Mouse (Mus musculus): ENCODE measurements around the gene Syne1. TPM values are rescaled to one million over a fixed set of nuclear protein-coding genes. Genes with fewer than 3 reads are reported as not detected.
"Not testable (repeated sequence)": the region's sequence is repeated elsewhere in the genome, so short reads cannot be mapped to it uniquely, and the experiment has no call there.

Syne1 gene
- polyA plus RNA-seq, 1 experiment from 2014 or later, result 5.8 TPM

DNA sequence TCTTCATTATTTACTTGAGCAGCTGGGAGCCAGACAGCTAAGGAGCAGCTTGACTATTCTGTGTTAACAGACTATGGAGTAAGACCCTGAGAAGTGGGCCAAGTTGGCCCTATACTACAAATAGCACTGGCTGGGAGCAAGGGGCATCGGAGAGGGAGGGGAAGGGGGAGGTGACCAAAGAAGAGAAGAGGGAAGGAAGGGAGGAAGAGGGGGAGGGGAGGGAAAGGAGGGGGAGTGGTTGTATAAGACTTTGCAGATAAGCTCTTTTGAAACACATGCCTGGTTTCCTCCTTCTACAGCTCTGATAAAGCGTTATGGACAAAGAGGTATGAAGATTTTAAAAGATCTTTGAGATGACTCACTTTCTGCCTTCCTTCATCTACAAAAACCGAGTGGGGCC is 36.0 kb downstream of the Syne1 start:
- Histone ChIP-seq H3K4me3 (no peak overlapping the region), H3K4me1 (no peaks in the 10 kb centered on the region), H3K9ac (no peak overlapping the region), H3K27ac (no peak overlapping the region), H3K27me3 (no peaks in the 10 kb centered on the region), H3K4me2 (replicated peaks) (no peak overlapping the region), H3K36me3 (no peaks in the 10 kb centered on the region), H3K9me3 (no peaks in the 10 kb centered on the region)
- WGBS, result 9% methylated on average over 3 of the region's 3 CpGs
- no peak for ATAC-seq (ENCODE audit: insufficient number of reproducible peaks, insufficient read depth, low FRiP score, low TSS enrichment)

DNA sequence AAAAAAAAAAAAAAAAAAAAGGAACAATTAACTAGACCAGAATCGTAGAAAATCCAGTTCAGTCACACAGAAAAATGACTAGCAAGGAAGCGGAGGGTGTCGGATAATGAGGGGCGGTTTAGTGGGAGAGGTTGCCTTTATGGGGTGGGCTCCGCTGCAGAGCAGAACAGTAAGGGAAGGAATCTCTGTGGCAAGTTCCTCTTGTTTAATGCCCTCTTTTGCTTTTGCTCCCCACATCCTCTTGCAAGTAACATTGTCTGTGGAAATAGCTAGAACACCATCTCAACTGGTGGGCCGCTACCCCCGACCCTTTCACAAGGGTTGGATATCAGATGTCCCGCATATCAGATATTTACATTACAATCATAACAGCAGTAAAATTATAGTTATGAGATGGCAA is 37.1 kb downstream of the Syne1 start:
- Histone ChIP-seq H3K9me3 (no peaks in the 10 kb centered on the region), H3K27me3 (no peaks in the 10 kb centered on the region), H3K27ac (no peak overlapping the region), H3K9ac (no peak overlapping the region), H3K4me1 (no peaks in the 10 kb centered on the region), H3K36me3 (no peaks in the 10 kb centered on the region), H3K4me3 (no peak overlapping the region), H3K4me2 (replicated peaks) (no peak overlapping the region)
- no peak for ATAC-seq (ENCODE audit: insufficient number of reproducible peaks, insufficient read depth, low FRiP score, low TSS enrichment)
- WGBS, result 86% methylated on average over 8 of the region's 8 CpGs

DNA sequence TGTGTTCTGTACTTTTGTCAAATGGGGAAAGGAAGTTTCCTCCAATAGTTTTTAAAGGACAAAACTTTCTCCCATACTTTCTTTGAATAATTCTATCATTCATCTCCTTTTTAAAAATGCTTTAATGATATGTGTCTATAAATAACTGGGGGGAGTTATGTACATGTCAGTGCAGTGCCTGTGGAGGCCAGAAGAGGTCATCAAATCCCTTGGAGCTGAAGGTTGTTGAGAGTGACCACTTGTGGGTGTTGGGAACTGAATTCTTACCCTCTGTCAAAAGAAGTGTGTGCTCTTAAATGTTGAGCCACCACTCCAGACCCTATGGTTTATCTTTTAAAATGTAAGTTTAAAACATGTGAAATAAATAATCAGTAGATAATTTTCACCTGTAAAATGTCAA is 39.0 kb downstream of the Syne1 start:
- ATAC-seq (ENCODE audit: insufficient number of reproducible peaks, insufficient read depth, low FRiP score, low TSS enrichment), result no peak
- H3K36me3 ChIP-seq, result no peaks in the 10 kb centered on the region
- no peak overlapping the region for H3K9ac ChIP-seq
- no peaks in the 10 kb centered on the region for H3K27me3 ChIP-seq
- no peaks in the 10 kb centered on the region for H3K4me1 ChIP-seq
- no peak overlapping the region for H3K4me2 ChIP-seq (replicated peaks)
- H3K4me3 ChIP-seq, result no peak overlapping the region
- H3K9me3 ChIP-seq, result no peaks in the 10 kb centered on the region
- no peak overlapping the region for H3K27ac ChIP-seq

DNA sequence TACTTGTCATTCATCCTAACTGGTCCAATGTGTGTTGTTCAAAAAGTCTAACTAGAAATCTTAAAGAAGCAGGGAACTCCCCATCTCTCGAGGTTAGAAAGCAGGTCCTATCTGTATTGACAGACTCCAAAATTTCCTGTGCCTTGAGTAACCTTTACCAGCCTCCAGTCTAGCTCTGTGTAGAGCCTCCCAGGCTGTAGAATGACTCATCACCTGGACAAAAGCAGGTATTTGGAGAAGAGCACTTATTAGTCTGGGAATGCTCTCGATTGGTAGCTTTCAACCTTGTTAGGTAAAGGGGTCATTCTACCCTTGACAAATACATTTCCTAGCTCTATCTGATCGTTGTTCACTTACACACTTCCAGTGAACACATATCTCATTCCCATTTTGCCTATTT is 39.9 kb downstream of the Syne1 start:
- Histone ChIP-seq H3K36me3 (no peaks in the 10 kb centered on the region), H3K9ac (no peak overlapping the region), H3K27ac (no peak overlapping the region), H3K4me3 (no peak overlapping the region), H3K4me2 (replicated peaks) (no peak overlapping the region), H3K4me1 (no peaks in the 10 kb centered on the region), H3K9me3 (no peaks in the 10 kb centered on the region), H3K27me3 (no peaks in the 10 kb centered on the region)
- no peak for ATAC-seq (ENCODE audit: insufficient number of reproducible peaks, insufficient read depth, low FRiP score, low TSS enrichment)
- 67% methylated on average over 3 of the region's 3 CpGs for WGBS

DNA sequence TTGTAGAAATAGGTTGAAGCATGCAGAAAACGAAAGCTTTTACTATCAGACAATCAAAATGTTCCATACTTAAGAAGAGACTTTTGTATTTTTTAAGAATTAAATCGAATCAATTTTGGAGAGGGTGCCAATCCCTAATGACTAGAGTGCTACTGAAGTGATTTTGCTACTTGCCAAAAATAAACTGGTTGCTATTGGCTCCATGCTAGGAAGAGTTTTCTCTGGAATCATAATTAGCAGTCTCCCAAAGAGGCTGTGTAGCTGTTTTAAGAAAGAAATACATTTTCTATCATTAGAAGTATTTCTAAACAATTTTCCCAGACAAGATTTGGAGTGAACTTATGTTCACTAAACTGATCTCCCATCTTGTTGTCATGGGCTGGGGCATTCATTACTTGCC is 43.8 kb downstream of the Syne1 start:
- H3K4me1 ChIP-seq, result no peaks in the 10 kb centered on the region
- no peak overlapping the region for H3K4me3 ChIP-seq
- H3K4me2 ChIP-seq (replicated peaks), result no peak overlapping the region
- H3K27me3 ChIP-seq, result no peaks in the 10 kb centered on the region
- H3K27ac ChIP-seq, result no peak overlapping the region
- ATAC-seq (ENCODE audit: insufficient number of reproducible peaks, insufficient read depth, low FRiP score, low TSS enrichment), result no peak
- H3K36me3 ChIP-seq, result no peaks in the 10 kb centered on the region
- H3K9ac ChIP-seq, result no peak overlapping the region
- WGBS, result 76% methylated on average over 2 of the region's 2 CpGs
- H3K9me3 ChIP-seq, result no peaks in the 10 kb centered on the region

DNA sequence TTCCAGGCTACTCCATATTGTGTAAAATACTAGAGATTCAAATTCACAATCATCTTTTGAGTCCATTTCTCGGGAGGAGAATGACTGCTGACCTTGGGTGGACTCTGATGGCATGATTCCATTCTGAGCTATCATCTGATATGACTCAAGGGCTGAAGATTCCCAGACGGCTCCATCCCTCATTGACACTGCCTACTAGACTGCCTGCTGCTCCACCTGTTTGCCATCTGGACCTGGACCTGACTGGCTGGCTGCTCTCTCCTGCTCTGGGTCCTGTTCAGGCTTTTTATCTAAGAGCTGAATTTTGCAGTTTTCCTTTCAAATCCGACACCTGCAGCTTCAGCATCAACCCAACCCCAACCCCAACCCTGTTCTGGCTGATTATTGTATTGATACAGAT is 46.5 kb downstream of the Syne1 start:
- Histone ChIP-seq H3K9ac (no peak overlapping the region), H3K9me3 (no peaks in the 10 kb centered on the region), H3K4me1 (no peaks in the 10 kb centered on the region), H3K4me3 (no peak overlapping the region), H3K27ac (no peak overlapping the region), H3K27me3 (no peaks in the 10 kb centered on the region), H3K36me3 (no peaks in the 10 kb centered on the region), H3K4me2 (replicated peaks) (no peak overlapping the region)
- 65% methylated on average over 3 of the region's 3 CpGs for WGBS
- no peak for ATAC-seq (ENCODE audit: insufficient number of reproducible peaks, insufficient read depth, low FRiP score, low TSS enrichment)

DNA sequence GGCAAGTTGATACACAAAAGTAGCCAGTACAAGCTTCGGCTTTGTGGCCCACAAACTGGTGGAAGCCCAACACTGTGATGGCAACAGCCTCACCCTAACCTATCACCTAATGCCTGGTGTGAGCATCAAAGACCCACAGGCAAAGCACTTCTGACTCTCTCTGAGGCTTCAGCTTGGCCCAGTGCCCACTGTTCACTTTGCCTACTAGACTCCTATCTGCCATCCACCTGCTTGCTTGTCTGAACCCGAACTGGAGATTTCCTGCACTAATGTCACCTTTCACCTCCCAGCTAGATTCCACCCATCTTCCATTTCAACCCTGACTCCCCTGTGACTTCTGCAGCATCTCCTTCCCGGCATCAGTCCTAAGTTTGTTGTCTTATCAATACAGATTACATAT is 47.4 kb downstream of the Syne1 start:
- H3K4me2 ChIP-seq (replicated peaks), result no peak overlapping the region
- no peaks in the 10 kb centered on the region for H3K4me1 ChIP-seq
- no peak for ATAC-seq (ENCODE audit: insufficient number of reproducible peaks, insufficient read depth, low FRiP score, low TSS enrichment)
- 79% methylated on average over 3 of the region's 3 CpGs for WGBS
- no peak overlapping the region for H3K9ac ChIP-seq
- H3K4me3 ChIP-seq, result no peak overlapping the region
- no peak overlapping the region for H3K27ac ChIP-seq
- no peaks in the 10 kb centered on the region for H3K9me3 ChIP-seq
- H3K27me3 ChIP-seq, result no peaks in the 10 kb centered on the region
- no peaks in the 10 kb centered on the region for H3K36me3 ChIP-seq

DNA sequence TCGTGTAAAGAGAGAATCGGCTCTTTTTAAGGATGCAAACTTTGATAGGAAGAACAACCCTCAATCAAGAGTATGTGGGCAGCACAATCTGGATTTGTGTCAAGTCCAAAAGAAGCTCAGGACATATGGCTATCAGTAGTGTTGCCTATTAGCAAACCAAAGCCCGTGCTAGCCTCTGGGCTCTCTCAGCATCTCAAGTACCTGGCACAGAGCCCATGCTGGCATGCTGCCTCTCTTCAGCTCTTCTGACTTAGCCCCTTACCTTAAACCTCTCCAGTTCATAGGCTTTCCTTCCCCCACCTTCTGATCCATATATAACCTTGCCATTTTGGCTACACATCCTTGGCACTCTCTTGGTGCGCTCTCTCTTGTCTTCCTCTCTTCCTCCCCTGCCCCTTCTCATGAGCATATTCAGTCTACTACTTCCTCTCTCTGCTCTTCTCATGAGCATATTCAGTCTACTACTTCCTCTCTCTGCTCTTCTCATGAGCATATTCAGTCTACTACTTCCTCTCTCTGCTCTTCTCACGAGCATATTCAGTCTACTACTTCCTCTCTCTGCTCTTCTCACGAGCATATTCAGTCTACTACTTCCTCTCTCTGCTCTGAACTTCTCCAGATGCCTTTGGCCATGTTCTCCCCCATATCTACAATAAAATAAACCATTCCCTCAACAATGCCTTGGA is 51.5 kb downstream of the Syne1 start:
- H3K36me3 ChIP-seq; H3K4me2 ChIP-seq (replicated peaks); H3K4me3 ChIP-seq; H3K9me3 ChIP-seq; ATAC-seq (ENCODE audit: insufficient number of reproducible peaks, insufficient read depth, low FRiP score, low TSS enrichment); H3K9ac ChIP-seq; H3K4me1 ChIP-seq; H3K27me3 ChIP-seq; H3K27ac ChIP-seq: not testable (repeated sequence)
- 81% methylated on average over 6 of the region's 6 CpGs for WGBS

DNA sequence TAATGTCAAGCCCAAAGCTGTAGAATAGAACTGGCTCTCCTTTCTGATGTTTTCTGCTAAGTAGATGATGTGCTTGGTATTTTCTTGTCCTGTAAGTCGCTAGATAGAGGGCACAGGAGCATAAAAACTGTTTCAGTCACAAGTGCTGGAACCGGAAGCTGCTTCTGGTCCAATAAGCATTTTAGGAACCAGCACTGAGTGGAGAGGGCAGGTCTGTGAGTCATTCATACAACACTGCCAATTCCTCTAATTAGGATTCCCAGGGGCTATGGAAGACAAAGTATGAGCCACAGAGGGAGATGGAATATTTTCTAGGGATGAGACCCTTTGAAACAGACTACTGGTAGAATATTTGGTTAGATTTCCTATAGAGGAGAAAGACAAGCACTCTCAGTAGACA is 53.4 kb downstream of the Syne1 start:
- no peaks in the 10 kb centered on the region for H3K36me3 ChIP-seq
- H3K4me1 ChIP-seq, result no peaks in the 10 kb centered on the region
- H3K4me3 ChIP-seq, result no peak overlapping the region
- no peak overlapping the region for H3K9ac ChIP-seq
- no peak for ATAC-seq (ENCODE audit: insufficient number of reproducible peaks, insufficient read depth, low FRiP score, low TSS enrichment)
- H3K4me2 ChIP-seq (replicated peaks), result no peak overlapping the region
- no peaks in the 10 kb centered on the region for H3K27me3 ChIP-seq
- WGBS, result 78% methylated on average over 2 of the region's 2 CpGs
- no peak overlapping the region for H3K27ac ChIP-seq
- no peaks in the 10 kb centered on the region for H3K9me3 ChIP-seq

DNA sequence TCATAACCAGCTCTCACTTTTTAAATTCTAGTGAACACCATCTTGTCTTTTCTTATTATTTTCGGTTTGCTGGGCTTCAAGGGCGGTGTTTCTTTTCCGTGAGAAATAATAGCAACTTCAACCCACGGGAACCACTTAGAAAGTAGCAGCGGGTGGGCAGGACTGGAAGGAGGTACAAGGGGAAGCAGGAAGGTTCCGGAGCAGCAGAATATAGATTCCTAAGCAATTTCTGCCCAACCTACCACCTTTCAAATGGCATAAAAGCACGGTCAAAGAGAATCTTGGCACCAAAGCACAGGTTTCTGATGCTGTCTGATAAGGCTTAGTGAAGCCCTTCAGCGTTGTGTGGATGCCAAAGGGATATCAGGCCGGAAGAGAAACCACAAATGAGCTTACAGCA is 60.2 kb downstream of the Syne1 start:
- H3K27me3 ChIP-seq, result no peaks in the 10 kb centered on the region
- H3K9ac ChIP-seq, result no peak overlapping the region
- no peak overlapping the region for H3K4me3 ChIP-seq
- no peaks in the 10 kb centered on the region for H3K9me3 ChIP-seq
- no peak for ATAC-seq (ENCODE audit: insufficient number of reproducible peaks, insufficient read depth, low FRiP score, low TSS enrichment)
- H3K27ac ChIP-seq, result no peak overlapping the region
- no peaks in the 10 kb centered on the region for H3K36me3 ChIP-seq
- H3K4me1 ChIP-seq, result no peaks in the 10 kb centered on the region
- H3K4me2 ChIP-seq (replicated peaks), result no peak overlapping the region
- 86% methylated on average over 9 of the region's 9 CpGs for WGBS

DNA sequence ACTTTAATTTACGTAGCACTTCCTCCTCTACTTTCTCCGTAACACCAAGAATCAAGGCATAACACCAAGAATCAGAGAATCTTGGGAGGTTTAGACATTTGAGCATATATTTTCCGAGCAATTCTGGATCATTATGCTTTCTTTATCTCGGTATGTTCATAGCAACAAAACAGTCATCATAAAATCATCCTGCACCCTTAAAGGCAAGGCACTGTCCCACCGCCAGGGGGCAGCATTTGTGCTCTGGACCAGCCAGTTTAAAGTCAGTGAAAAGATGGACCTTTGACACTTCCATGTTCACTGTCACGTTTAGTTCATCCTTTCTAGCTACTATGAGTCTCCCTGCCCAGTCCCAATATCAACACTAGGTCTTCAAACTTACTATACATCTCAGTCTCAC is 61.3 kb downstream of the Syne1 start:
- no peak overlapping the region for H3K27ac ChIP-seq
- no peak overlapping the region for H3K4me3 ChIP-seq
- 62% methylated on average over 6 of the region's 6 CpGs for WGBS
- ATAC-seq (ENCODE audit: insufficient number of reproducible peaks, insufficient read depth, low FRiP score, low TSS enrichment), result no peak
- H3K4me2 ChIP-seq (replicated peaks), result no peak overlapping the region
- no peaks in the 10 kb centered on the region for H3K4me1 ChIP-seq
- H3K36me3 ChIP-seq, result no peaks in the 10 kb centered on the region
- H3K9ac ChIP-seq, result no peak overlapping the region
- H3K9me3 ChIP-seq, result no peaks in the 10 kb centered on the region
- H3K27me3 ChIP-seq, result no peaks in the 10 kb centered on the region

DNA sequence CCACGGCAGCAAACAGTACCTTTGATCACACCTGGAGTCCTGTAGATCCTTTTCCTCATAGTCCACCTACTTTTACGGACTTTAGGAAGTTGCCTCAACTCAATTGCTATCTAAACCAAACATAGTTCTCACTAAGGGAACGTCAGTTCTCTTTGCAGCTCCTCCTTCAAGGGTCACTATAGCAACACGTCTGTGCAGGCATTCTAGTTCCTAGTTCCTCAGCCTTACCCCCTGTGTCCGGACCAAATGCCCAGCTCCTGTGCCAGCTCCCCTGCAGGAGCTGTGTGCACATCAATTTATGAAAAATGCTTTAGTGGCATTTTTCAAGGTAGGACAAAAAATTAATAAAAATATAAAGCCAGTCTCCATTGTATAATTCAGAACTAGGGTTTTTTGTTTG is 63.2 kb downstream of the Syne1 start:
- H3K4me2 ChIP-seq (replicated peaks), result no peak overlapping the region
- H3K27me3 ChIP-seq, result no peaks in the 10 kb centered on the region
- no peak overlapping the region for H3K4me3 ChIP-seq
- no peak for ATAC-seq (ENCODE audit: insufficient number of reproducible peaks, insufficient read depth, low FRiP score, low TSS enrichment)
- no peak overlapping the region for H3K27ac ChIP-seq
- no peaks in the 10 kb centered on the region for H3K4me1 ChIP-seq
- H3K9me3 ChIP-seq, result no peaks in the 10 kb centered on the region
- WGBS, result 58% methylated on average over 5 of the region's 5 CpGs
- H3K9ac ChIP-seq, result no peak overlapping the region
- H3K36me3 ChIP-seq, result no peaks in the 10 kb centered on the region
